Mouse (Mus musculus): ENCODE measurements around the gene Strc. TPM values are rescaled to one million over a fixed set of nuclear protein-coding genes. Genes with fewer than 3 reads are reported as not detected.

Gene Strc
- polyA plus RNA-seq, 1 experiment: not detected

DNA sequence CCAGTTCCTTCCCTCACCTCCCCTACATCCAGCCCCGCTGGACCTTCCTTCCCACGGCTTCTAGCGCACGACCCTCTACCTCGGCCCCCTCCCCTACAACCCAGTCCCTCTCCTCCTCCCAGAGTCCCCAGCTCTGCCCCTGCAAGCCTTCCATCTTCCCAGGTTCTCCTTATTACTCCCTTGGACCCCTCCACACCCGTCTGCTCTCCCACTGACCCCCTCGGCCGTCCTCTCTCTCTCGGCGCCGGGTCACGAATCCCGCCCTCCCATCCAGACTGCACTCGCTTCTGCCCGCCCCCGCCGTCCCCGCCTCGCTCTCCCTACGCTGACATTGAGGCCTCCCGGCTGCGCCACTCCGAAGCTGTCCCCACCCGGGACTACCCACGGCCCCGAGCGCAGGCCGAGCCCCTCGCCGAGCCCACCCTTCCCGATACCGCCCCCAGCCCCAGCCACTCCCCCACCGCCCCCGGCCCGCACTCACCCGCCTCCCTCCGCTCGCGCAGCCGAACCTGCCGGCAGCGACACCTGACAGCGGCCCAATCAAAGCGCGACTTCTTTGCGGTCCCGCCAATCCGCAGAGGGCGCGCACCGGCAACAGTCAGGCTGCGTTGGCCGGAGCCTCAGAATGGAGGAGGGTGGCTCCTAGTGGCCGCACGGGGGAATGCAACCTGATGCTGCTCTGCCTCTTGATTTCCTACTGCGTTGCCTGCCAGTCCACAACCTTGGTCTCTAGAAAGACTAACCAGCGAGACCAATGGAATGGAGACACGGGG lies 32.0 kb downstream of the Strc start, which contains the start of gene Ppip5k1:
Gene Ppip5k1, minus strand, starts transcription at position 577 of the 773 bp plus-strand sequence.
- H3K4me3 ChIP-seq: peak within 1 kb of the TSS; percentile 49
- no peaks in the 10 kb centered on the region for H3K36me3 ChIP-seq (ENCODE audit: control insufficient read depth, insufficient read depth)
- peak within 1 kb of the TSS; percentile 17 for H3ac ChIP-seq (ENCODE audit: control insufficient read depth, insufficient read length)
- H3K27me3 ChIP-seq (ENCODE audit: control insufficient read depth, insufficient read depth, insufficient read length): peaks cover 20% of the 10 kb centered on the region
- peak within 1 kb of the TSS; percentile 97 for H3K4me2 ChIP-seq (ENCODE audit: low read depth)
- no peaks in the 10 kb centered on the region for H3K79me2 ChIP-seq (ENCODE audit: control insufficient read depth, insufficient read depth)
- TF ChIP-seq MYOG (IDR thresholded peaks at IDR 0.05; ENCODE audit: control insufficient read depth in 1 of 3, insufficient read depth in 1 of 3, insufficient read length in 2 of 3, low read depth in 2 of 3) (peak in 1 of 3 experiments; percentile 46), POLR2A (IDR thresholded peaks at IDR 0.05; ENCODE audit: insufficient read length, low read depth) (peak; percentile 26), USF1 (IDR thresholded peaks at IDR 0.05; ENCODE audit: low read depth) (no peak), CEBPB (IDR thresholded peaks at IDR 0.05; ENCODE audit: insufficient read depth, poor library complexity, severe bottlenecking) (no peak), MYOD1 (IDR thresholded peaks at IDR 0.05; ENCODE audit: control insufficient read depth in 1 of 3, insufficient read length in 2 of 3, low read depth in 2 of 3) (peak in 1 of 3 experiments; percentile 45), POLR2AphosphoS2 (IDR thresholded peaks at IDR 0.05; ENCODE audit: insufficient read length, low read depth) (no peak)

DNA sequence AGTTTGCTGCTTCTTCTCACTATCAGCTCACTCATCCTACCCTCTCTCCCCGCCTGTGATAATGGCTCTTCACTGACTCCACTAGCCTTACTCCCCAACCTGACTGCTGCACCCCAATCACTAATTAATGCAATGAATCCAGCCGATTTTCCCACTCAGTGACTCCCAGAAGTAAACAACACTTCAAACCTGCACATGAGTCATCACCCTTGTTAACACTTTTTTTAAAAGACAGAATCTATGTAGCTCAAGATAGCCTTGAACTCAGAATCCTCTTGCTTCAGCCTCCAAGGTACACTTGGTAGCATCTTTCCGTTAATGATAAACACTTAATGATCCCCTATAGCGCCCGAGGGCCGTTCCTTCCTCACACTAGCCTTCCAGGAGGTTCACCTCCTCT lies 32.6 kb downstream of the Strc start:
- TF ChIP-seq POLR2AphosphoS2 (IDR thresholded peaks at IDR 0.05; ENCODE audit: insufficient read length, low read depth) (no peak), TCF3 (IDR thresholded peaks at IDR 0.05; ENCODE audit: insufficient read length, low read depth) (no peak), REST (IDR thresholded peaks at IDR 0.05; ENCODE audit: insufficient read depth, insufficient read length) (no peak), E2F4 (IDR thresholded peaks at IDR 0.05; ENCODE audit: insufficient read depth) (no peak), MYOD1 (IDR thresholded peaks at IDR 0.05; ENCODE audit: control insufficient read depth in 1 of 3, insufficient read length in 2 of 3, low read depth in 2 of 3) (no peak), USF1 (IDR thresholded peaks at IDR 0.05; ENCODE audit: low read depth) (no peak), POLR2A (IDR thresholded peaks at IDR 0.05; ENCODE audit: insufficient read length, low read depth) (no peak), TCF12 (IDR thresholded peaks at IDR 0.05; ENCODE audit: insufficient read depth, poor library complexity, severe bottlenecking) (no peak), CEBPB (IDR thresholded peaks at IDR 0.05; ENCODE audit: insufficient read depth, poor library complexity, severe bottlenecking) (no peak), MYOG (IDR thresholded peaks at IDR 0.05; ENCODE audit: control insufficient read depth in 1 of 3, insufficient read depth in 1 of 3, insufficient read length in 2 of 3, low read depth in 2 of 3) (no peak), MAX (IDR thresholded peaks at IDR 0.05; ENCODE audit: low read depth) (no peak), SRF (IDR thresholded peaks at IDR 0.05; ENCODE audit: control insufficient read depth, insufficient read length, low read depth) (no peak)
- peaks cover 17% of the 10 kb centered on the region for H3K27me3 ChIP-seq (ENCODE audit: control insufficient read depth, insufficient read depth, insufficient read length)
- H3K4me2 ChIP-seq (ENCODE audit: low read depth): peak overlapping the region; percentile 97
- H3K4me3 ChIP-seq: peak overlapping the region; percentile 49
- H3K36me3 ChIP-seq (ENCODE audit: control insufficient read depth, insufficient read depth): no peaks in the 10 kb centered on the region
- H3K79me2 ChIP-seq (ENCODE audit: control insufficient read depth, insufficient read depth): no peaks in the 10 kb centered on the region
- peak overlapping the region; percentile 17 for H3ac ChIP-seq (ENCODE audit: control insufficient read depth, insufficient read length)

DNA sequence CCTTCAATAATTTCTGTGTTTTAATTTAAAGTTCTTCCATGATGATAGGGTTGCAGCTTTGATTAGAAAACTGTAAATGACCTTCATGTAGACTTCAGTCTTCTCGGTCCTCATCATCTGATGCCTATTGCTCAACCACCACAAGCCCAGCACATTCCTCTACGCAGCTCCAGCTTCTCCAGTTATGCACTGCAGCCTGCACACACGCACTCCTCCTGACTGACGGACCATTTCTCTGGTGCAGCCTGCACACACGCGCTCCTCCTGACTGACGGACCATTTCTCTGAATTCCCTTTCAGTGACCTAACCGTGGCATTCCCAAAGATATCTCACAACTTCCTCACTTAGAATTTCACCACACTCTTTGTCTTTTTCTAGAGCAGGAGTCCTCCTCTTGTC lies 33.8 kb downstream of the Strc start:
- Histone ChIP-seq H3K4me3 (no peak overlapping the region), H3K79me2 (ENCODE audit: control insufficient read depth, insufficient read depth) (no peaks in the 10 kb centered on the region), H3K27me3 (ENCODE audit: control insufficient read depth, insufficient read depth, insufficient read length) (peaks cover 7% of the 10 kb centered on the region), H3K4me2 (ENCODE audit: low read depth) (no peak overlapping the region), H3K36me3 (ENCODE audit: control insufficient read depth, insufficient read depth) (no peaks in the 10 kb centered on the region), H3ac (ENCODE audit: control insufficient read depth, insufficient read length) (no peak overlapping the region)
- TF ChIP-seq MYOD1 (IDR thresholded peaks at IDR 0.05; ENCODE audit: control insufficient read depth in 1 of 3, insufficient read length in 2 of 3, low read depth in 2 of 3) (no peak), E2F4 (IDR thresholded peaks at IDR 0.05; ENCODE audit: insufficient read depth) (no peak), SRF (IDR thresholded peaks at IDR 0.05; ENCODE audit: control insufficient read depth, insufficient read length, low read depth) (no peak), CEBPB (IDR thresholded peaks at IDR 0.05; ENCODE audit: insufficient read depth, poor library complexity, severe bottlenecking) (no peak), TCF12 (IDR thresholded peaks at IDR 0.05; ENCODE audit: insufficient read depth, poor library complexity, severe bottlenecking) (no peak), TCF3 (IDR thresholded peaks at IDR 0.05; ENCODE audit: insufficient read length, low read depth) (no peak), MAX (IDR thresholded peaks at IDR 0.05; ENCODE audit: low read depth) (no peak), MYOG (IDR thresholded peaks at IDR 0.05; ENCODE audit: control insufficient read depth in 1 of 3, insufficient read depth in 1 of 3, insufficient read length in 2 of 3, low read depth in 2 of 3) (no peak), POLR2AphosphoS2 (IDR thresholded peaks at IDR 0.05; ENCODE audit: insufficient read length, low read depth) (no peak), USF1 (IDR thresholded peaks at IDR 0.05; ENCODE audit: low read depth) (no peak)

DNA sequence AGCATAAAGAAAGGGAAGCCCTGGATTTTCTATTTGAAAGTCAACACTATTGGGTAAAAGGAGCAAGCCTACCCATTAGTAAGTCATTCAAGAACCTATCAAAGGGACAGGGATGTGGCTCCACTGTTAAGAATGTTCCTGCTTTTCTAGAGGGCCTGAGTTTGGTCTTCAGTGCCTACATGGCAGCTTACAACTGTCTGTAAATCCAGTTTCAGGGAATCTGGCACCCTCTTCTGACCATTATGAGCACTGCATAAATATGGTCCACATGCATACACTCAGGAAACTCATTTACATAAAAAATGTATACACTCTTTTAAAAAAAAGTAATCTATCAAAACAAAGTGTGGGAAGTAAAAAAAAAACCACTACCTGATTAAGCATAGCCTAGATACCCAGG lies 47.9 kb downstream of the Strc start:
- Histone ChIP-seq H3K36me3 (ENCODE audit: control insufficient read depth, insufficient read depth) (peaks cover 8% of the 10 kb centered on the region), H3K79me2 (ENCODE audit: control insufficient read depth, insufficient read depth) (no peaks in the 10 kb centered on the region), H3K27me3 (ENCODE audit: control insufficient read depth, insufficient read depth, insufficient read length) (no peaks in the 10 kb centered on the region), H3K4me3 (no peak overlapping the region), H3K4me2 (ENCODE audit: low read depth) (no peak overlapping the region), H3ac (ENCODE audit: control insufficient read depth, insufficient read length) (no peak overlapping the region)
- TF ChIP-seq TCF12 (IDR thresholded peaks at IDR 0.05; ENCODE audit: insufficient read depth, poor library complexity, severe bottlenecking) (no peak), MYOG (IDR thresholded peaks at IDR 0.05; ENCODE audit: control insufficient read depth in 1 of 3, insufficient read depth in 1 of 3, insufficient read length in 2 of 3, low read depth in 2 of 3) (no peak)

DNA sequence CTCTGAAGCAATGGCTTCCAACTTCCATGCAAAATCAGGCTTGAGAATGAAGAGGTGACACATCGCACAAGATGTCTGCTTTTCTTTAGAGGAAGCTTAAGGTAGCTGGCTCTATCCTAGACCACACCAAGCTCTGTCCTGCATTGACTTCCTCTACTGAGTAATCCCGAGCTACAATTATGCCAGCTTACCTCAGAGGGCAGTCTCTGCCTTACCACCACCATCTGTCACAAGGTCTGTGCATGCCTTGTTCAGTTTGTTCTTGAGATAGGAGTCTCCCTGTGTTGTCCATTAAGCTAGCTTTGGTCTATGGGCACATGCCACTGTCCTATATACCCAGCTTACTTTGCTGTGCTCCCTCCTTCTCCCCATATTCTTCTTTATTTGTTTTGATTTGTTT lies 57.5 kb downstream of the Strc start:
- Histone ChIP-seq H3K4me3 (no peak overlapping the region), H3K36me3 (ENCODE audit: control insufficient read depth, insufficient read depth) (peaks cover 3% of the 10 kb centered on the region), H3K4me2 (ENCODE audit: low read depth) (no peak overlapping the region), H3K79me2 (ENCODE audit: control insufficient read depth, insufficient read depth) (no peaks in the 10 kb centered on the region), H3ac (ENCODE audit: control insufficient read depth, insufficient read length) (no peak overlapping the region), H3K27me3 (ENCODE audit: control insufficient read depth, insufficient read depth, insufficient read length) (no peaks in the 10 kb centered on the region)
- no peak for TF ChIP-seq MYOG (IDR thresholded peaks at IDR 0.05; ENCODE audit: control insufficient read depth in 1 of 3, insufficient read depth in 1 of 3, insufficient read length in 2 of 3, low read depth in 2 of 3)
- TF ChIP-seq CEBPB (IDR thresholded peaks at IDR 0.05; ENCODE audit: insufficient read depth, poor library complexity, severe bottlenecking): no peak
- TF ChIP-seq MAX (IDR thresholded peaks at IDR 0.05; ENCODE audit: low read depth): no peak
- TF ChIP-seq POLR2AphosphoS2 (IDR thresholded peaks at IDR 0.05; ENCODE audit: insufficient read length, low read depth): no peak
- TF ChIP-seq REST (IDR thresholded peaks at IDR 0.05; ENCODE audit: insufficient read depth, insufficient read length): no peak
- TF ChIP-seq POLR2A (IDR thresholded peaks at IDR 0.05; ENCODE audit: insufficient read length, low read depth): no peak
